Mouse (Mus musculus) midbrain, postnatal 0 days (tissue): Measurements from ENCODE around the gene Tspan18. TPM values are rescaled to one million over a fixed set of nuclear protein-coding genes. Genes with fewer than 3 reads are reported as not detected.

Source experiments
- ATAC-seq: fragments of 200-750 bp; cut with Nextera tagmentation; 2 replicates; pipeline ENCODE4 v1.8.0; 2017; ENCODE audit warnings: moderate number of reproducible peaks, mild to moderate bottlenecking, moderate TSS enrichment, moderate library complexity; ENCODE audit not compliant: low FRiP score
- DNase-seq: peaks from one replicate; pipeline ENCODE4 v3.0.0-alpha.2; 2015; ENCODE audit warnings: low spot score
- H3K27ac ChIP-seq: fragments of 300-500 bp; sonication (generic); 2 replicates; pipeline ENCODE4 v1.5.1; 2014; ENCODE audit warnings: low read depth, mild to moderate bottlenecking, low read length, mixed read lengths
- H3K27me3 ChIP-seq: fragments of 300-500 bp; sonication (generic); 2 replicates; pipeline ENCODE4 v1.6.1; 2014; ENCODE audit warnings: low read length, control low read depth, mixed read lengths; ENCODE audit not compliant: insufficient read depth
- H3K36me3 ChIP-seq: fragments of 300-500 bp; sonication (generic); 2 replicates; pipeline ENCODE4 v1.6.1; 2014; ENCODE audit warnings: low read length, control low read depth, mixed read lengths; ENCODE audit not compliant: insufficient read depth
- H3K4me1 ChIP-seq: fragments of 300-500 bp; sonication (generic); 2 replicates; pipeline ENCODE4 v1.6.1; 2014; ENCODE audit warnings: mild to moderate bottlenecking, control low read depth, antibody characterized with exemption, low read length, mixed read lengths; ENCODE audit not compliant: insufficient read depth
- H3K4me2 ChIP-seq: fragments of 300-500 bp; sonication (generic); 2 replicates; pipeline ENCODE4 v1.6.1; 2014; ENCODE audit warnings: low read depth, mild to moderate bottlenecking, low read length, mixed read lengths; ENCODE audit not compliant: poor library complexity, severe bottlenecking
- H3K4me3 ChIP-seq: fragments of 300-500 bp; sonication (generic); 2 replicates; pipeline ENCODE4 v1.5.1; 2014; ENCODE audit warnings: low read depth, mild to moderate bottlenecking, low read length, moderate library complexity
- H3K9ac ChIP-seq: fragments of 300-500 bp; sonication (generic); replicated peaks from 2 replicates; pipeline ENCODE4 v1.6.1; 2014; ENCODE audit warnings: mild to moderate bottlenecking, low read length, moderate library complexity, mixed read lengths; ENCODE audit not compliant: poor library complexity, severe bottlenecking
- H3K9me3 ChIP-seq: fragments of 300-500 bp; sonication (generic); 2 replicates; pipeline ENCODE4 v1.6.1; 2016; ENCODE audit warnings: low read length, control low read depth
- CTCF ChIP-seq: IDR thresholded peaks from 2 replicates; pipeline ENCODE4 v1.5.1; 2016; ENCODE audit warnings: antibody characterized with exemption, mild to moderate bottlenecking
- WGBS: fragments of 180-500 bp; shearing (Covaris S2); extraction: QIAGEN DNeasy Blood & Tissue Kit; methylation state at CpG from one replicate; pipeline ENCODE4 v1.1.7; 2014; 5-methylcytosine and 5-hydroxymethylcytosine counted together
- polyA plus RNA-seq: library from polyadenylated mRNA; unstranded; fragments of >200 nt; fragmentation: Nextera tagmentation; extraction: Ambion mirVana; gene quantifications from 2 replicates; pipeline ENCODE4 v1.2.1, GENCODE M21; 2015
- total RNA-seq: library from RNA; depleted of rRNA; stranded (reverse); fragments of >200 nt; gene quantifications from 2 replicates; pipeline ENCODE4 v1.2.3, GENCODE M21; 2014

The Tspan18 gene
- total and polyA plus RNA-seq, 2 experiments from 2014 or later, result 16.5 to 19.8 TPM

DNA sequence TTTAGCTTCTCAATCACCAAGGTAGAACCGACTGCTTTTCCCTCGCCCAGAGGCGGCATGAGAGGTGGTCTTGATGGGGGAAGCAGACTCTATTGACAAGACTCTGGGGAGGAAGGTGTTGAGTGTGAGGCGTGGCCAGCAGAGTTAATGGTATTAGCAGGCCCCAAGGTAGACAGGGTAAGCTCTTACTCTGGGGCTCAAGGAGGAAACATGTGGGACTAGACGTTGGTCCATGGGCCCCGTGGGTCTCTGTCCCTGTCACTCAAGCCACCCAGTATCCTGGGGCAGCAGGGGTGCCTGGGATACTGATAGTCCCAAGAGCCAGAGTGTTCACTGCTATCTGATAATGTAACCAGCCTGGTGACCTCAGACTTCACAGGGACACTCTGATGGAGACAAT, 26.0 kb upstream of the Tspan18 start:
- Histone ChIP-seq H3K4me1 (no peaks in the 10 kb centered on the region), H3K4me2 (no peak overlapping the region), H3K9ac (no peak overlapping the region), H3K9me3 (no peaks in the 10 kb centered on the region), H3K27me3 (no peaks in the 10 kb centered on the region), H3K4me3 (no peak overlapping the region), H3K36me3 (no peaks in the 10 kb centered on the region), H3K27ac (no peak overlapping the region)
- no peak for DNase-seq
- 86% methylated on average over 6 of the region's 6 CpGs for WGBS
- ATAC-seq, result no peak
- no peak for TF ChIP-seq CTCF

DNA sequence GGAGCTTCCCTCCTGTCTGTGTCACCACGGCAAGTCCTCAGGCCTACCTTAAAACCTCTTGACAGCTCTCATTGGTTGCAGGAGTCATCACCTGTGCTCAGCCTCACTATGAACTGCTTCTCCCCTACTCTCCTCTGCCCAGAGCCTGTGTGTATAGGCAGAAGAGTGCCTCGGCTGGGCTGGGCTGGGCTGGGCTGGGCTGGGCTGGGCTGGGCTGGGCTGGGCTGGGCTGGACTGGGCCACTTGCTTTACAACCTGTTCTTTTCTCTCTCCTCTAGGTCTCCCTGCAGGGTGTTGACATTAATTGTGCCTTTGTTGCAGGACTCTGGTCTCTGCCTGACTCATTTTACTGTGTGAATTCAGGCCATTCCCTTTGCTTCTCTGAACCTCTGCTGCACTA, 23.1 kb upstream of the Tspan18 start:
- H3K4me1 ChIP-seq, result no peaks in the 10 kb centered on the region
- H3K9me3 ChIP-seq, result no peaks in the 10 kb centered on the region
- H3K4me2 ChIP-seq, result no peak overlapping the region
- H3K27me3 ChIP-seq, result no peaks in the 10 kb centered on the region
- H3K4me3 ChIP-seq, result no peak overlapping the region
- WGBS, result 73% methylated on average over 2 of the region's 2 CpGs
- H3K9ac ChIP-seq, result no peak overlapping the region
- no peak for TF ChIP-seq CTCF
- no peak for ATAC-seq
- DNase-seq, result no peak
- no peaks in the 10 kb centered on the region for H3K36me3 ChIP-seq
- no peak overlapping the region for H3K27ac ChIP-seq

GRCm38 (mm10) chr2:93355845-93356244, 21.5 kb upstream of the Tspan18 start:
- WGBS, result 33% methylated on average over 7 of the region's 7 CpGs

GRCm38 (mm10) chr2:93354621-93355020, 20.3 kb upstream of the Tspan18 start:
- no peaks in the 10 kb centered on the region for H3K36me3 ChIP-seq
- no peak overlapping the region for H3K4me3 ChIP-seq
- no peaks in the 10 kb centered on the region for H3K4me1 ChIP-seq
- no peak overlapping the region for H3K9ac ChIP-seq
- H3K27me3 ChIP-seq, result no peaks in the 10 kb centered on the region
- H3K9me3 ChIP-seq, result no peaks in the 10 kb centered on the region
- TF ChIP-seq CTCF, result no peak
- no peak for ATAC-seq
- H3K4me2 ChIP-seq, result no peak overlapping the region
- no peak for DNase-seq
- 65% methylated on average over 1 of the region's 1 CpGs for WGBS
- H3K27ac ChIP-seq, result no peak overlapping the region

More at GRCm38 (mm10) chr2:93355845-93356244, 21.5 kb upstream of the Tspan18 start:
- ATAC-seq (no peak), DNase-seq (no peak)
- Histone ChIP-seq H3K36me3 (no peaks in the 10 kb centered on the region), H3K4me1 (no peaks in the 10 kb centered on the region), H3K9ac (no peak overlapping the region), H3K4me3 (no peak overlapping the region), H3K27ac (no peak overlapping the region), H3K4me2 (no peak overlapping the region), H3K27me3 (no peaks in the 10 kb centered on the region), H3K9me3 (no peaks in the 10 kb centered on the region)
- no peak for TF ChIP-seq CTCF

- DNase-seq (no peak), ATAC-seq (no peak)
- Histone ChIP-seq H3K9ac (no peak overlapping the region), H3K36me3 (no peaks in the 10 kb centered on the region), H3K4me1 (no peaks in the 10 kb centered on the region), H3K4me2 (no peak overlapping the region), H3K9me3 (no peaks in the 10 kb centered on the region), H3K4me3 (no peak overlapping the region), H3K27me3 (no peaks in the 10 kb centered on the region), H3K27ac (no peak overlapping the region)
- 80% methylated on average over 4 of the region's 4 CpGs for WGBS
- TF ChIP-seq CTCF, result no peak
Measured at GRCm38 (mm10) chr2:93353725-93354124, 19.4 kb upstream of the Tspan18 start.

- WGBS, result 80% methylated on average over 8 of the region's 8 CpGs
- ATAC-seq, result no peak
Measured at GRCm38 (mm10) chr2:93352915-93353685, 18.8 kb upstream of the Tspan18 start.

More at GRCm38 (mm10) chr2:93352915-93353685, 18.8 kb upstream of the Tspan18 start:
- no peaks in the 10 kb centered on the region for H3K27me3 ChIP-seq
- no peaks in the 10 kb centered on the region for H3K4me1 ChIP-seq
- H3K4me3 ChIP-seq, result no peak overlapping the region
- DNase-seq, result no peak
- no peak for TF ChIP-seq CTCF
- no peak overlapping the region for H3K27ac ChIP-seq
- no peaks in the 10 kb centered on the region for H3K36me3 ChIP-seq
- no peak overlapping the region for H3K9ac ChIP-seq
- H3K4me2 ChIP-seq, result no peak overlapping the region
- no peaks in the 10 kb centered on the region for H3K9me3 ChIP-seq
